Mouse (Mus musculus) left cerebral cortex, postnatal 14 days (tissue): ENCODE data around the gene Tac2. TPM values are rescaled to one million over a fixed set of nuclear protein-coding genes. Genes with fewer than 3 reads are reported as not detected.

Source experiments
- DNase-seq, 2 experiments: peaks; one replicate each; pipeline ENCODE4 v3.0.0; 2021 to 2022; ENCODE audit warnings: low spot score in 2 of 2, mixed read lengths in 1 of 2
- intact Hi-C: fragments of 180-260 bp; cut with DNase I; formaldehyde crosslinking; loops from one replicate; pipeline ENCODE4 v1.15.1; 2025
- total RNA-seq, 2 experiments: library from RNA; stranded (reverse); gene quantifications; 2 replicates each; pipeline ENCODE4 v1.2.3; 2021

Gene Tac2
- total RNA-seq, 2 experiments from 2014 or later = 15.3 to 21.0 TPM

- DNase-seq = no peak
- intact Hi-C loops = no loop called here
Observed at GRCm38 (mm10) chr10:127710331-127710730, 13.9 kb upstream of the Tac2 start.

- DNase-seq = no peak
- intact Hi-C loops = no loop called here
Observed at GRCm38 (mm10) chr10:127712736-127713135, 11.5 kb upstream of the Tac2 start.

GRCm38 (mm10) chr10:127721671-127722418 lies 2.4 kb upstream of the Tac2 start:
- DNase-seq = no peak
- intact Hi-C loops = no loop called here

GRCm38 (mm10) chr10:127725136-127725535 lies 858 bp downstream of the Tac2 start:
- intact Hi-C loops = no loop called here
- DNase-seq = no peak

GRCm38 (mm10) chr10:127728437-127728836 lies 4.2 kb downstream of the Tac2 start:
- intact Hi-C loops = no loop called here
- peak; percentile 37 to 42 for DNase-seq

- intact Hi-C loops = loop anchor here (5.0 kb wide), 1 partner anchor 53 kb away; no protein-coding TSS in a partner anchor
- DNase-seq = no peak
Observed at GRCm38 (mm10) chr10:127730285-127730932, 6.1 kb downstream of the Tac2 start.

GRCm38 (mm10) chr10:127730933-127731310 lies 6.6 kb downstream of the Tac2 start:
- DNase-seq = no peak
- intact Hi-C loops = loop anchor here (5.0 kb wide), 1 partner anchor 54 kb away; no protein-coding TSS in a partner anchor

- intact Hi-C loops = loop anchor here (5.0 kb wide), 1 partner anchor 54 kb away; no protein-coding TSS in a partner anchor
- DNase-seq = no peak
Observed at GRCm38 (mm10) chr10:127731397-127731796, 7.1 kb downstream of the Tac2 start.

GRCm38 (mm10) chr10:127734434-127734833 lies 10.2 kb downstream of the Tac2 start:
- DNase-seq = no peak
- intact Hi-C loops = loop anchor here (2.0 to 5.0 kb wide), 2 partner anchors 57 to 94 kb away; no protein-coding TSS in a partner anchor

GRCm38 (mm10) chr10:127736266-127736665 lies 12.0 kb downstream of the Tac2 start:
- intact Hi-C loops = loop anchor here (5.0 kb wide), 1 partner anchor 271 kb away; the partner anchor contains the start of gene Hsd17b6
- DNase-seq = no peak

GRCm38 (mm10) chr10:127736916-127737315 lies 12.6 kb downstream of the Tac2 start:
- intact Hi-C loops = loop anchor here (5.0 kb wide), 1 partner anchor 270 kb away; the partner anchor contains the start of gene Hsd17b6
- no peak for DNase-seq

GRCm38 (mm10) chr10:127737552-127737951 lies 13.3 kb downstream of the Tac2 start:
- intact Hi-C loops = loop anchor here (5.0 kb wide), 1 partner anchor 270 kb away; the partner anchor contains the start of gene Hsd17b6

GRCm38 (mm10) chr10:127738151-127738882 lies 14.0 kb downstream of the Tac2 start:
- no peak for DNase-seq
- intact Hi-C loops = loop anchor here (2.0 to 5.0 kb wide), 2 partner anchors 198 to 269 kb away; partner anchors contain the start of gene Hsd17b6

More at GRCm38 (mm10) chr10:127737552-127737951, 13.3 kb downstream of the Tac2 start:
- DNase-seq = no peak

GRCm38 (mm10) chr10:127739083-127739660 lies 14.9 kb downstream of the Tac2 start, which contains the start of gene Zbtb39:
TSS of gene Zbtb39 (plus strand) at chr10:127739538.
- peak; percentile 51 to 74 for DNase-seq
- intact Hi-C loops = loop anchor here (2.0 to 5.0 kb wide), 2 partner anchors 198 to 268 kb away; partner anchors contain the start of gene Hsd17b6

GRCm38 (mm10) chr10:127739661-127740161 lies 15.4 kb downstream of the Tac2 start:
- intact Hi-C loops = loop anchor here (2.0 to 5.0 kb wide), 2 partner anchors 197 to 268 kb away; partner anchors contain the start of gene Hsd17b6

GRCm38 (mm10) chr10:127744661-127745060 lies 20.4 kb downstream of the Tac2 start:
- intact Hi-C loops = no loop called here
- DNase-seq = peak in 1 of 2 experiments; percentile 59

More at GRCm38 (mm10) chr10:127739661-127740161, 15.4 kb downstream of the Tac2 start:
- DNase-seq = no peak

GRCm38 (mm10) chr10:127745886-127746285 lies 21.6 kb downstream of the Tac2 start:
- intact Hi-C loops = no loop called here
- no peak for DNase-seq

- intact Hi-C loops = no loop called here
- DNase-seq = no peak
Observed at GRCm38 (mm10) chr10:127747254-127747653, 23.0 kb downstream of the Tac2 start.
